Mouse (Mus musculus) v-Abl transformed pro-B cells (cell line): Measurements from ENCODE around the gene Rtn3.
"Not testable (repeated sequence)": the region's sequence is repeated elsewhere in the genome, so short reads cannot be mapped to it uniquely, and the experiment has no call there.

Source experiments
- in situ Hi-C, 2 experiments: fragments of 400-800 bp; cut with MboI; formaldehyde crosslinking; loops; one replicate each; pipeline ENCODE4 v1.15.1; 2025; ENCODE audit not compliant: unreplicated experiment in 2 of 2

Gene Rtn3

GRCm38 (mm10) chr19:7424590-7425397 is 58.3 kb downstream of the Rtn3 start:
- in situ Hi-C loops, result no loop called here

GRCm38 (mm10) chr19:7424131-7424530 is 59.0 kb downstream of the Rtn3 start:
- in situ Hi-C loops, result no loop called here

GRCm38 (mm10) chr19:7423656-7424030 is 59.4 kb downstream of the Rtn3 start:
- in situ Hi-C loops, result no loop called here

- in situ Hi-C loops, result no loop called here
Measured at GRCm38 (mm10) chr19:7423028-7423655, 59.9 kb downstream of the Rtn3 start.

GRCm38 (mm10) chr19:7422656-7423027 is 60.4 kb downstream of the Rtn3 start:
- in situ Hi-C loops, result no loop called here

- in situ Hi-C loops, result no loop called here
Measured at GRCm38 (mm10) chr19:7421602-7422591, 61.2 kb downstream of the Rtn3 start.

GRCm38 (mm10) chr19:7420841-7421601 is 62.1 kb downstream of the Rtn3 start:
- in situ Hi-C loops, result no loop called here

- in situ Hi-C loops, result no loop called here
Measured at GRCm38 (mm10) chr19:7420108-7420507, 63.0 kb downstream of the Rtn3 start.

- in situ Hi-C loops, result loop anchor here (5.0 kb wide), 3 partner anchors 142 to 187 kb away; no protein-coding TSS in a partner anchor
Measured at GRCm38 (mm10) chr19:7419134-7419533, 63.9 kb downstream of the Rtn3 start.

- in situ Hi-C loops, result loop anchor here (5.0 kb wide), 3 partner anchors 141 to 186 kb away; no protein-coding TSS in a partner anchor
Measured at GRCm38 (mm10) chr19:7417911-7418849, 64.9 kb downstream of the Rtn3 start.

GRCm38 (mm10) chr19:7416834-7417735 is 66.0 kb downstream of the Rtn3 start, which contains the start of gene 2700081O15Rik:
2700081O15Rik (plus strand) TSS chr19:7417625.
- in situ Hi-C loops, result loop anchor here (5.0 kb wide), 3 partner anchors 140 to 185 kb away; no protein-coding TSS in a partner anchor

GRCm38 (mm10) chr19:7415916-7416833 is 66.9 kb downstream of the Rtn3 start:
- in situ Hi-C loops, result loop anchor here (5.0 kb wide), 3 partner anchors 139 to 184 kb away; no protein-coding TSS in a partner anchor

GRCm38 (mm10) chr19:7412361-7412760 is 70.7 kb downstream of the Rtn3 start:
- in situ Hi-C loops, result no loop called here

GRCm38 (mm10) chr19:7404623-7405229 is 78.4 kb downstream of the Rtn3 start:
- in situ Hi-C loops, result no loop called here

- in situ Hi-C loops, result no loop called here
Measured at GRCm38 (mm10) chr19:7400635-7401034, 82.4 kb downstream of the Rtn3 start.

GRCm38 (mm10) chr19:7398898-7399297 is 84.2 kb downstream of the Rtn3 start:
- in situ Hi-C loops, result not testable (repeated sequence)
